Mouse (Mus musculus): ENCODE data around the gene Pink1. TPM values are rescaled to one million over a fixed set of nuclear protein-coding genes. Genes with fewer than 3 reads are reported as not detected.

Gene Pink1
- polyA plus RNA-seq, 1 experiment from 2014 or later: 57.0 TPM

GRCm38 (mm10) chr4:138307025-138307424, 19.1 kb downstream of the Pink1 start:
- Histone ChIP-seq H3K36me3 (replicated peaks) (peaks cover 55% of the 10 kb centered on the region), H3K9ac (no peak overlapping the region), H3K4me3 (replicated peaks) (no peak overlapping the region), H3K27me3 (no peaks in the 10 kb centered on the region), H3K9me3 (no peaks in the 10 kb centered on the region), H3K4me2 (no peak overlapping the region), H3K27ac (no peak overlapping the region), H3K4me1 (peaks cover 30% of the 10 kb centered on the region)
- WGBS: 85% methylated on average over 3 of the region's 3 CpGs
- no peak for ATAC-seq (ENCODE audit: low FRiP score)

GRCm38 (mm10) chr4:138304340-138305104, 21.6 kb downstream of the Pink1 start, which contains the start of gene Ddost:
Gene Ddost, plus strand, starts transcription at chr4:138304730.
- peak within 1 kb of the TSS; percentile 91 for H3K9ac ChIP-seq
- peak within 1 kb of the TSS; percentile 84 for H3K27ac ChIP-seq
- peak within 1 kb of the TSS; percentile 93 for H3K4me2 ChIP-seq
- peak; percentile 97 for ATAC-seq (ENCODE audit: low FRiP score)
- H3K36me3 ChIP-seq (replicated peaks): peaks cover 30% of the 10 kb centered on the region
- H3K4me3 ChIP-seq (replicated peaks): peak within 1 kb of the TSS; percentile 96
- no peaks in the 10 kb centered on the region for H3K27me3 ChIP-seq
- H3K4me1 ChIP-seq: peaks cover 30% of the 10 kb centered on the region
- under 1% methylated on average over 64 of the region's 64 CpGs for WGBS
- 0 out of 2 replicates have a peak, but pooled peaks cover 5% of the 10 kb centered on the region for H3K9me3 ChIP-seq

- Histone ChIP-seq H3K4me3 (replicated peaks) (peak overlapping the region; percentile 96), H3K4me1 (peaks cover 30% of the 10 kb centered on the region), H3K4me2 (peak overlapping the region; percentile 93), H3K9ac (peak overlapping the region; percentile 66), H3K36me3 (replicated peaks) (peaks cover 23% of the 10 kb centered on the region), H3K27me3 (no peaks in the 10 kb centered on the region; the same call in 1 of the 2 replicates), H3K27ac (peak overlapping the region; percentile 63), H3K9me3 (0 out of 2 replicates have a peak, but pooled peaks cover 5% of the 10 kb centered on the region)
- no peak for ATAC-seq (ENCODE audit: low FRiP score)
- 15% methylated on average over 18 of the region's 18 CpGs for WGBS
Observed at GRCm38 (mm10) chr4:138303742-138304141, 22.4 kb downstream of the Pink1 start.

DNA sequence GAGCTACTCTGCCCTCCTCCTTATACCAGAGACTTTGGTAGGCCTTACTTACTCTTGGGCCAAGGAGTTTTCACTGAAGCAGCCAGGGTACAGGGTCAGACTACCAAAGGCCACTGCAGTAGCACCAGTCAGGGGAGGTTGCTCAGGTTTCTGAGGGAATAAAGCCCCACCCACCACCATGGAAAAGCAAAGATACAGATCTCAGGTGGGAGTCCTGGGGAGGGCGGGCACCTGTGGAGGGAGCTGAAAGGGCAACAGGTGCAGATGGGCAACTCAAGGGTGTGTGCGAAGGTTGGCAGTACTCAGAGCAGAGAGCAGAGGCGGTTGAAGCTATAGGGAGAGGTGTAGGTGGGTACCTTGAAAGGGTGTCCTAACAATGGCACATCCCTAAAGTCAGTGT, 23.1 kb downstream of the Pink1 start:
- Histone ChIP-seq H3K36me3 (replicated peaks) (peaks cover 15% of the 10 kb centered on the region), H3K9ac (no peak overlapping the region), H3K27me3 (no peaks in the 10 kb centered on the region; the same call in 1 of the 2 replicates), H3K4me1 (peaks cover 30% of the 10 kb centered on the region), H3K4me2 (no peak overlapping the region), H3K4me3 (replicated peaks) (no peak overlapping the region), H3K9me3 (0 out of 2 replicates have a peak, but pooled peaks cover 5% of the 10 kb centered on the region), H3K27ac (no peak overlapping the region)
- WGBS: 88% methylated on average over 3 of the region's 3 CpGs
- no peak for ATAC-seq (ENCODE audit: low FRiP score)

- H3K9me3 ChIP-seq: 0 out of 2 replicates have a peak, but pooled peaks cover 5% of the 10 kb centered on the region
- no peak overlapping the region for H3K9ac ChIP-seq
- no peak overlapping the region for H3K27ac ChIP-seq
- H3K4me3 ChIP-seq (replicated peaks): no peak overlapping the region
- ATAC-seq (ENCODE audit: low FRiP score): no peak
- no peaks in the 10 kb centered on the region for H3K36me3 ChIP-seq (replicated peaks)
- 88% methylated on average over 10 of the region's 10 CpGs for WGBS
- no peak overlapping the region for H3K4me2 ChIP-seq
- peaks cover 20% of the 10 kb centered on the region for H3K4me1 ChIP-seq
- no peaks in the 10 kb centered on the region; the same call in 1 of the 2 replicates for H3K27me3 ChIP-seq
Observed at GRCm38 (mm10) chr4:138301271-138301780, 24.8 kb downstream of the Pink1 start.

GRCm38 (mm10) chr4:138293949-138294550, 32.1 kb downstream of the Pink1 start:
- Histone ChIP-seq H3K4me1 (no peaks in the 10 kb centered on the region; the same call in 1 of the 2 replicates), H3K9ac (no peak overlapping the region), H3K9me3 (no peaks in the 10 kb centered on the region), H3K4me2 (no peak overlapping the region), H3K36me3 (replicated peaks) (no peaks in the 10 kb centered on the region), H3K27me3 (peaks cover 3% of the 10 kb centered on the region; the same call in 1 of the 2 replicates), H3K4me3 (replicated peaks) (no peak overlapping the region), H3K27ac (peak overlapping the region; percentile 71; the same call in 1 of the 2 replicates)
- 82% methylated on average over 9 of the region's 14 CpGs for WGBS
- ATAC-seq (ENCODE audit: low FRiP score): no peak

GRCm38 (mm10) chr4:138293261-138293948, 32.7 kb downstream of the Pink1 start:
- Histone ChIP-seq H3K9me3 (no peaks in the 10 kb centered on the region), H3K4me3 (replicated peaks) (no peak overlapping the region), H3K36me3 (replicated peaks) (no peaks in the 10 kb centered on the region), H3K27ac (peak overlapping the region; percentile 71), H3K27me3 (0 out of 2 replicates have a peak, but pooled peaks cover 3% of the 10 kb centered on the region), H3K9ac (no peak overlapping the region), H3K4me1 (no peaks in the 10 kb centered on the region; the same call in 1 of the 2 replicates), H3K4me2 (no peak overlapping the region)
- no peak for ATAC-seq (ENCODE audit: low FRiP score)
- WGBS: 73% methylated on average over 18 of the region's 18 CpGs

DNA sequence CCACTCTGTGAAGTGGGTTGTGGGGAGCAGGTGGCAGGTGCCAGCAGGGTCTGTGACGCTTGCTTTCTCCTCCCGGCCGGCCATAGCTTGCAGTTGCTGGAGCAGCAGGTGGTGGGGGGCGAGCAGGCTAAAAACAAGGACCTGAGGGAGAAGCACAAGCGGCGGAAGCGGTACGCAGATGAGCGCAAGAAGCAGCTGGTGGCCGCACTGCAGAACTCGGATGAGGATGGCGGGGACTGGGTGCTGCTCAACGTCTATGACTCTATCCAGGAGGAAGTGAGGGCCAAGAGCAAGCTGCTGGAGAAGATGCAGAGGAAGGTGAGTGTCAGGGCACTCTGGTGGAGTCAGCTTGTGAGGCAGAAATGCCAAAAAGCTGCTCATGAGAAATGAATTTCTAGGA, 34.1 kb downstream of the Pink1 start:
- ATAC-seq (ENCODE audit: low FRiP score): no peak
- 89% methylated on average over 13 of the region's 13 CpGs for WGBS
- H3K4me3 ChIP-seq (replicated peaks): no peak overlapping the region
- H3K36me3 ChIP-seq (replicated peaks): no peaks in the 10 kb centered on the region
- H3K9me3 ChIP-seq: no peaks in the 10 kb centered on the region
- H3K9ac ChIP-seq: no peak overlapping the region
- H3K4me2 ChIP-seq: no peak overlapping the region
- H3K27me3 ChIP-seq: peaks cover 11% of the 10 kb centered on the region; the same call in 1 of the 2 replicates
- H3K4me1 ChIP-seq: no peaks in the 10 kb centered on the region; the same call in 1 of the 2 replicates
- H3K27ac ChIP-seq: no peak overlapping the region

DNA sequence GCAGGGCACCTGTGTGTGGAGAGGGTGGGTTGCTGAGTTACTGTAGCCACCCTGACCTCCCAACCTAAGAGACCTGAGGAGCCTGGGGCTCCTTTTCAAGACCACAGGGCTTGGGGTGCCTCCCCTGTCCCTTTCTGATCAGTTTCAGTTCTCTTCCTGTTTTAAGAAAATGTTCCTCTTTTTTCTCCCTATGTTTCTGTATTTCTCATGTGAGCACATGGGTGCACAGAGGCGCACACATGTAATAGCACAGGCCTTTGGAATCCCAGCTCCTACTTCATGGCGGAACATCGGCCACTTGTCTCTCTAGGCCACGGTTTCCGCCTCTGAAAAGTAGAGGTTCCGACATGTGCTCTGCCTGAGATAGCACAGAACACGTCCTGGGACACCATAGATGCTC, 37.4 kb downstream of the Pink1 start:
- no peaks in the 10 kb centered on the region for H3K36me3 ChIP-seq (replicated peaks)
- no peak overlapping the region for H3K4me3 ChIP-seq (replicated peaks)
- 82% methylated on average over 7 of the region's 7 CpGs for WGBS
- ATAC-seq (ENCODE audit: low FRiP score): no peak
- H3K4me2 ChIP-seq: no peak overlapping the region
- H3K4me1 ChIP-seq: peaks cover 4% of the 10 kb centered on the region; the same call in 1 of the 2 replicates
- no peaks in the 10 kb centered on the region for H3K9me3 ChIP-seq
- H3K27me3 ChIP-seq: peaks cover 19% of the 10 kb centered on the region; the same call in 1 of the 2 replicates
- H3K9ac ChIP-seq: no peak overlapping the region
- no peak overlapping the region for H3K27ac ChIP-seq

DNA sequence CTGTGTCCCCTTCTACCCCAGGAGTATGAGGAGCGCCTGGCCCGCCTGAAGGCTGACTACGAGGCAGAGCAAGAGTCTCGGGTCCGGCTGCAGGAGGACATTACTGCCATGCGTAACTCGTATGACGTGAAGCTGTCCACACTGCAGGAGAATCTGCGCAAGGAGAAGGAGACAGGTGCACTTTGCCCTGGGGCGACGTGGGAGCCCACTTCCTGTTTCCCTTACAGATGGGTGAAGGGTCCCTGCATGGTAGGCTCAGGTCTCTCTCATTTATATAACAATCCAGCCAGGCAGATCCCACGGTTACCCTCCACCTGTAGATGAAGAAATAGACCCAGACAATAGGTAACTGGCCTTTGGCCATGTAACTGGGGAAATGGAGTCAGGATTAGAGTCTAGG, 39.7 kb downstream of the Pink1 start:
- whole genome bisulfite sequencing: 89% methylated on average over 12 of the region's 12 CpGs
- no peak overlapping the region for H3K27ac ChIP-seq
- H3K4me1 ChIP-seq: peaks cover 4% of the 10 kb centered on the region; the same call in 1 of the 2 replicates
- ATAC-seq (ENCODE audit: low FRiP score): no peak
- no peak overlapping the region for H3K4me3 ChIP-seq (replicated peaks)
- H3K27me3 ChIP-seq: peaks cover 19% of the 10 kb centered on the region; the same call in 1 of the 2 replicates
- H3K4me2 ChIP-seq: no peak overlapping the region
- H3K36me3 ChIP-seq (replicated peaks): no peaks in the 10 kb centered on the region
- H3K9me3 ChIP-seq: no peaks in the 10 kb centered on the region
- H3K9ac ChIP-seq: no peak overlapping the region

GRCm38 (mm10) chr4:138282834-138283233, 43.3 kb downstream of the Pink1 start:
- H3K36me3 ChIP-seq (replicated peaks): no peaks in the 10 kb centered on the region
- ATAC-seq (ENCODE audit: low FRiP score): 0 out of 2 replicates have a peak, but pooled peaks have one; percentile 44
- 30% methylated on average over 4 of the region's 4 CpGs for WGBS

More at GRCm38 (mm10) chr4:138282834-138283233, 43.3 kb downstream of the Pink1 start:
- H3K4me3 ChIP-seq (replicated peaks): no peak overlapping the region
- peaks cover 4% of the 10 kb centered on the region; the same call in 1 of the 2 replicates for H3K4me1 ChIP-seq
- H3K9me3 ChIP-seq: no peaks in the 10 kb centered on the region
- H3K4me2 ChIP-seq: no peak overlapping the region
- no peak overlapping the region for H3K9ac ChIP-seq
- H3K27me3 ChIP-seq: peaks cover 16% of the 10 kb centered on the region; the same call in 1 of the 2 replicates
- no peak overlapping the region for H3K27ac ChIP-seq
